Mouse (Mus musculus): Measurements from ENCODE around the gene Cpt1b. TPM values are rescaled to one million over a fixed set of nuclear protein-coding genes. Genes with fewer than 3 reads are reported as not detected.
"Not testable (repeated sequence)": the region's sequence is repeated elsewhere in the genome, so short reads cannot be mapped to it uniquely, and the experiment has no call there.

Cpt1b gene
- polyA plus RNA-seq, 1 experiment = 8.2 TPM

DNA sequence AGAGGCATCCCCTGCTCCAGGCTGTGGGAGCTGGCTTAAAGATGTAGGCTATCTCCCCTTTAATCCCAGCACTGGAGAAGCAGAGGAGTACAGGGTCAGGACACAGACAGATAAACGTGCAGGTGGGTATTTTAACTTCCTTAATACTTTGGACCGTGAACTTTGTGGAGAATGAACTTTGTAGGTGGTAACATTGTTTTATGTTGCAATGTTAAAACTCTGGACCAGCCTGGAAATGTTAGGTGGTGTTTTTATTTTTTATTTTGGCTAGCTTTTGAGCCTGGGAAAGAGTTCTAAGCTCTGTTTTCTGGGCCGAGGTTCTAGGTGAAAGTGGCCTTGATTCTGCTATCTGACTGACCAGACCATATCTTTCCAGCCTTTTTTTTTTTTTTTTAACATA, 5.6 kb upstream of the Cpt1b start:
- Histone ChIP-seq H3K27ac (ENCODE audit: insufficient read depth, low read length) (no peak overlapping the region), H3K4me1 (ENCODE audit: control insufficient read depth, insufficient read depth, low read length) (peaks cover 6% of the 10 kb centered on the region; the same call in 1 of the 2 replicates), H3K4me3 (replicated peaks; ENCODE audit: insufficient read depth, low read depth, low read length) (no peak overlapping the region), H3K27me3 (ENCODE audit: control insufficient read depth, insufficient read depth, low read length) (no peaks in the 10 kb centered on the region)
- DNase-seq = no peak
- WGBS = 85% methylated on average over 3 of the region's 3 CpGs
- no peak for TF ChIP-seq CTCF (IDR thresholded peaks at IDR 0.05; ENCODE audit: borderline replicate concordance, insufficient read depth, low read depth, low read length)
- TF ChIP-seq POLR2A (IDR thresholded peaks at IDR 0.05; ENCODE audit: borderline replicate concordance, insufficient read depth, low read length) = no peak

DNA sequence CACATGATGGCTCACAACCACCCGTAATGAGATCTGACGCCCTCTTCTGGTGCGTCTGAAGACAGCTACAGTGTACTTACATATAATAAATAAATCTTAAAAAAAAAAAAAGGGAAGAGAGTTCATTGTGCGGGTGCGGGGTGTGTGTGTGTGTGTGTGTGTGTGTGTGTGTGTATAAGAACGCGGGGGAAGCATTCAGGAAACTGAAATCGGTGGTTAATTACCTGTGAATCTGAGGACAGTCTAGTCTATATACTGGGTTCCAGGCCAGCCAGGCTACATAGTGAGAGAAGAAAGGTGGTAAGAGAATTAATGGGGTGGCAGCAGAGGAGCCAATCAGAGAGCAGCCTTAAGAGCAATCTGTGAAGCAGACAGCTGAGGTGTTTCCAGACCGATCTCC, 5.1 kb upstream of the Cpt1b start:
- H3K4me1 ChIP-seq (ENCODE audit: control insufficient read depth, insufficient read depth, low read length); H3K4me3 ChIP-seq (replicated peaks; ENCODE audit: insufficient read depth, low read depth, low read length); H3K27me3 ChIP-seq (ENCODE audit: control insufficient read depth, insufficient read depth, low read length); DNase-seq: not testable (repeated sequence)
- 0 out of 2 replicates have a peak overlapping the region, but pooled peaks have one; percentile 37 for H3K27ac ChIP-seq (ENCODE audit: insufficient read depth, low read length)
- WGBS = 70% methylated on average over 9 of the region's 9 CpGs

DNA sequence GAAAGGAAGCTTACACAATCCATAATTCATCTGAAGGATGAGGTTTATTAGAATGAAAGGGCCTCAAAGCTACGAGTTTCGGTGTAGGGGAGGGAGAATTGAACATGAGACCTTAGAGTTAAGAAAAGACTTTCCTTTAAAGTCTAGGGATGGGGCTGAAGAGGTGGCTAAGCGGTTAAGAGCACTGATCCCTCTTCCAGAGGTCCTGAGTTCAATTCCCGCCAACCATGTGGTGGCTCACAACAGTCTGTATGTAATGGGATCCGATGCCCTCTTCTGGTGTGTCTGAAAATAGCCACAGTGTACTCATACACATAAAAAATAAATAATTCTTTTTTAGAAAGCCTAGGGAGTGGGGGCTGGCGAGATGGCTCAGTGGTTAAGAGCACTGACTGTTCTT, 4.7 kb upstream of the Cpt1b start:
- peak overlapping the region; percentile 76 for H3K4me3 ChIP-seq (replicated peaks; ENCODE audit: insufficient read depth, low read depth, low read length)
- no peaks in the 10 kb centered on the region for H3K27me3 ChIP-seq (ENCODE audit: control insufficient read depth, insufficient read depth, low read length)
- peak overlapping the region; percentile 77; the same call in 1 of the 2 replicates for H3K27ac ChIP-seq (ENCODE audit: insufficient read depth, low read length)
- no peak for TF ChIP-seq POLR2A (IDR thresholded peaks at IDR 0.05; ENCODE audit: borderline replicate concordance, insufficient read depth, low read length)
- peak; percentile 33; the same call in 1 of the 2 replicates for TF ChIP-seq CTCF (IDR thresholded peaks at IDR 0.05; ENCODE audit: borderline replicate concordance, insufficient read depth, low read depth, low read length)
- 28% methylated on average over 6 of the region's 6 CpGs for WGBS
- peak; percentile 45 to 50 for DNase-seq
- peaks cover 6% of the 10 kb centered on the region; the same call in 1 of the 2 replicates for H3K4me1 ChIP-seq (ENCODE audit: control insufficient read depth, insufficient read depth, low read length)

DNA sequence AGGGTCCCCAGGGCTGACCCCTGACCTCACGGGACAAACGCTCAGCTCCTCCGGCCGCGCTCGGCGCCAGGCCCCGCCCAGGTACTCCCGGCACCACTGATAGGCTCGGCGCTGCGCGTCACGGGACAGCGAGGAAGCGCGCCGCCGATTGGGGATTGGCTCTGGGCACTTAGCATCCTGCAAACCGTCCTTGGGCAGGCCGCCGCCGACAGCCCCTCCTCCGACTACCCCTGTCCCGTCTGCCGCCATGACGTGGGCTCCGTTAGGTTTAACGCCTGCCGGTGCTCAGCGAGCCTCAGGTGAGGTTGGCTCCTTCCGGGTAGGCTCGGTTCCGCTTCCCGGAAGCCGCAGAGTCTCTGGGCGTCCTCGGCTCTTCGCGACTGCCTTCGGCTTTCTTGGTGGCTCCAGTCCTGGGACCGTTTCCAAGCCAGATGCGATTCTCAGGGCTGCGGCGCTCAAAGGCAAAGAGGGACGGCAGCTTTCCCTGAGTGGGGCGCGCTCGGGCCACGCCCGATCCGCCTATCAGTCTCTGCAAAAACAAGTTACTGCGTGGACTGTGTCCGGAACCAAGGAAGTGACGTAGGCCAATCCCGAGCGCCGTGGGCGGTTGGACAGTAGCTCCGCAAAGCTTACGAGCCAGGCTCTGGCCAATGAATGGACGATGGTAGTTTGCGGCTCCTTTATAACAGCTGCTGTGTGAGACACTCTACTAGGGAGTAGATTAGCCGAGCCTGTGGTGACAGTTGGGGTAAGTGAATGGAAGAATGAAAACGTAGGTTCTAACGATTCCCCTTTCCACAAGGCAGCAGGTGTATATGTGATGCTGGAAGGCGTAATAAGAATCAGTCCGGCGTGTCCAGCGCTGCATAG, 3.9 kb upstream of the Cpt1b start, which contains the start of the genes C730034F03Rik, Gm44502 and Chkb:
C730034F03Rik (plus strand) TSS at position 238 of the 870 bp plus-strand sequence.
Gm44502 (minus strand) TSS at position 345 of the 870 bp plus-strand sequence.
Chkb (minus strand) TSS at position 557 of the 870 bp plus-strand sequence.
- peak within 1 kb of the TSS; percentile 76 for H3K4me3 ChIP-seq (replicated peaks; ENCODE audit: insufficient read depth, low read depth, low read length)
- peak; percentile 94 to 97 for DNase-seq
- H3K4me1 ChIP-seq (ENCODE audit: control insufficient read depth, insufficient read depth, low read length) = peaks cover 6% of the 10 kb centered on the region; the same call in 1 of the 2 replicates
- peak within 1 kb of the TSS; percentile 77 for H3K27ac ChIP-seq (ENCODE audit: insufficient read depth, low read length)
- TF ChIP-seq POLR2A (IDR thresholded peaks at IDR 0.05; ENCODE audit: borderline replicate concordance, insufficient read depth, low read length) = peak; percentile 83
- no peak for TF ChIP-seq CTCF (IDR thresholded peaks at IDR 0.05; ENCODE audit: borderline replicate concordance, insufficient read depth, low read depth, low read length)
- no peaks in the 10 kb centered on the region for H3K27me3 ChIP-seq (ENCODE audit: control insufficient read depth, insufficient read depth, low read length)
- WGBS = under 1% methylated on average over 70 of the region's 70 CpGs

DNA sequence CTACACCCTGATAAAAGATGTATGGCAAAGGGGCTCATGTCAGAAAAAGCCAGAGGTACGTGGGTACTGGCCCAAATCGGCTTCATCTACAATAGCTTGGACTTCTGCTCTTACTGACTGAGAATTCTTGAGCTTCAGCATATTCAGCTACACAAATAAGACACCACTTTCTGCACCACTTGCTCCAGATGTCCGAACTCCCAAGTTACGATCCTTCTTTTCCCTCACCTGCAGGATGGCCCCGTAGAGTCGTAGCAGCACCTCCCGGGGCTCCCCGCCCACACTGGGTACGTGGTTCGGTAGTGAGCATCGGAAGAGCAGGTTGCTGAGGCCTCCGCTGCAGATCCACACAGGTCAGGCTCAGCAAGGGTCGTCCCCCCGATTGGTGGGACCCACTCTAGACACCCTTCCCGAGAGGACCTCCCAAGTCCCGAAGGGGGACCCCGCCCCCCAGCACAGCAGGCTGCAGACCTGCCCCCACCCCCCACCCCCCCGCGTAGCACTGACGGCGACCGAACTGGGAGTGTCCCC, 3.2 kb upstream of the Cpt1b start:
- no peak for DNase-seq
- Histone ChIP-seq H3K4me3 (replicated peaks; ENCODE audit: insufficient read depth, low read depth, low read length) (peak overlapping the region; percentile 76), H3K27me3 (ENCODE audit: control insufficient read depth, insufficient read depth, low read length) (no peaks in the 10 kb centered on the region), H3K27ac (ENCODE audit: insufficient read depth, low read length) (no peak overlapping the region), H3K4me1 (ENCODE audit: control insufficient read depth, insufficient read depth, low read length) (peaks cover 6% of the 10 kb centered on the region; the same call in 1 of the 2 replicates)
- WGBS = 2% methylated on average over 22 of the region's 22 CpGs
- TF ChIP-seq CTCF (IDR thresholded peaks at IDR 0.05; ENCODE audit: borderline replicate concordance, insufficient read depth, low read depth, low read length) (no peak), POLR2A (IDR thresholded peaks at IDR 0.05; ENCODE audit: borderline replicate concordance, insufficient read depth, low read length) (no peak)

DNA sequence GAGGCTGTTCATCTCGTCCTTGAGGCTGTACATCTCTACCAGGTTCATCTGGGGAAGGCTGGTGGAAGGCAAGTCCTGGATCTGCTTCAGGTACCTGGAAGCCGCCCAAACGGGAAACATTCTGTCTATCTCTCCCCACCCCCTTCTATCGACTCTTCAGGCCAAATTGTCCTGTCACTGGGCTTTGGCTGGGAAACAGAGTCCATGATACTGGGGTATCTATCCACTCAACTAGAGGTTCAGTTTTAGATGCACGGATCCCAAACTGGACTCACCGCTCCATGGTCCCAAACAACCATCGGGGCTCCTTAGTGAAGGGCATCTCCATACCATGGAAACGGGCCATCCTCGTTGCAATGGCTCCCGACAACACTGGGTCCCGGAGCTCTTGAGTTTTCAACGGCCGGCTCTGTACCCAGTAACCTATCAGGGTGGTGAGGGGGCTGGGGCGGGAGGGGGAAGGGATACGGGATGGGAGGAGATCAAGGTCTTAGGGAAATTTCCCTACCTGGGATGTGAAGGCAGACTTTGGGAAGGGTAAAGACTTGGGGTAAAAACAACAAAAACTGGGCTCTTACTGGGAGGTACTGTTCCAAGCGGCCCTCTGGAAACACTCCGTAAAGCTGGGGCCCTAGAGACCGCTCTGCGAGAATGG, 2.6 kb upstream of the Cpt1b start:
- no peak for TF ChIP-seq CTCF (IDR thresholded peaks at IDR 0.05; ENCODE audit: borderline replicate concordance, insufficient read depth, low read depth, low read length)
- no peak for TF ChIP-seq POLR2A (IDR thresholded peaks at IDR 0.05; ENCODE audit: borderline replicate concordance, insufficient read depth, low read length)
- Histone ChIP-seq H3K27ac (ENCODE audit: insufficient read depth, low read length) (no peak overlapping the region), H3K4me1 (ENCODE audit: control insufficient read depth, insufficient read depth, low read length) (peaks cover 6% of the 10 kb centered on the region; the same call in 1 of the 2 replicates), H3K4me3 (replicated peaks; ENCODE audit: insufficient read depth, low read depth, low read length) (peak overlapping the region; percentile 76), H3K27me3 (ENCODE audit: control insufficient read depth, insufficient read depth, low read length) (no peaks in the 10 kb centered on the region)
- DNase-seq = peak in 1 of 2 experiments; percentile 33
- WGBS = 62% methylated on average over 19 of the region's 19 CpGs

DNA sequence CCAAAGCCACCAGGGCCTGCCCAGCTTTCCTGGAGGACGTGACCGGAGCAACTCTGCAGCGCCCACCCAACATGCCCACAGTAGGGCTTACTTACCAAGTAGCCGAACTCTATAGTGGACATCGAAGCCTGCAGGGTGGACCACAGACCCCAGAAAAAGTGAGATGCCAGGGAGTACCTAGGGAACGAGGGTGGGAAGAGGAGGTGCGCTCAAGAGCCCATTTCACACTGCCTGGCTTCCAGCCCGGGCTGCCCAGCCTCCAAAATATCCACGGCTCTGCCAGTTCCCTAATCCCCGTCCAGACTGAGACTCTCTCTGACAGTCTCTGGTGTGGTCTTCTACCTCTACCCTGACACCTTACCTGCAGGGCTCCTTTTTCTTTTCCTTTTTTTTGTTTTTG, 1.1 kb upstream of the Cpt1b start:
- no peak for TF ChIP-seq POLR2A (IDR thresholded peaks at IDR 0.05; ENCODE audit: borderline replicate concordance, insufficient read depth, low read length)
- no peak for TF ChIP-seq CTCF (IDR thresholded peaks at IDR 0.05; ENCODE audit: borderline replicate concordance, insufficient read depth, low read depth, low read length)
- H3K27ac ChIP-seq (ENCODE audit: insufficient read depth, low read length) = no peak overlapping the region
- no peak overlapping the region for H3K4me3 ChIP-seq (replicated peaks; ENCODE audit: insufficient read depth, low read depth, low read length)
- peaks cover 8% of the 10 kb centered on the region for H3K4me1 ChIP-seq (ENCODE audit: control insufficient read depth, insufficient read depth, low read length)
- 68% methylated on average over 10 of the region's 10 CpGs for WGBS
- no peaks in the 10 kb centered on the region for H3K27me3 ChIP-seq (ENCODE audit: control insufficient read depth, insufficient read depth, low read length)
- DNase-seq = peak in 1 of 2 experiments; percentile 15

All from cerebellum, adult 2 months (tissue).